Mouse (Mus musculus) brain, embryonic 18.5 days (tissue): ENCODE measurements around the gene Map3k3.
"Not testable (repeated sequence)": the region's sequence is repeated elsewhere in the genome, so short reads cannot be mapped to it uniquely, and the experiment has no call there.

ENCODE experiments used
- DNase-seq: peaks from one replicate; pipeline ENCODE4 v3.0.0-alpha.2; 2012; ENCODE audit warnings: low read depth, low spot score

The Map3k3 gene

GRCm38 (mm10) chr11:106076321-106076720 is 8.1 kb upstream of the Map3k3 start:
- peak; percentile 6 for DNase-seq

DNA sequence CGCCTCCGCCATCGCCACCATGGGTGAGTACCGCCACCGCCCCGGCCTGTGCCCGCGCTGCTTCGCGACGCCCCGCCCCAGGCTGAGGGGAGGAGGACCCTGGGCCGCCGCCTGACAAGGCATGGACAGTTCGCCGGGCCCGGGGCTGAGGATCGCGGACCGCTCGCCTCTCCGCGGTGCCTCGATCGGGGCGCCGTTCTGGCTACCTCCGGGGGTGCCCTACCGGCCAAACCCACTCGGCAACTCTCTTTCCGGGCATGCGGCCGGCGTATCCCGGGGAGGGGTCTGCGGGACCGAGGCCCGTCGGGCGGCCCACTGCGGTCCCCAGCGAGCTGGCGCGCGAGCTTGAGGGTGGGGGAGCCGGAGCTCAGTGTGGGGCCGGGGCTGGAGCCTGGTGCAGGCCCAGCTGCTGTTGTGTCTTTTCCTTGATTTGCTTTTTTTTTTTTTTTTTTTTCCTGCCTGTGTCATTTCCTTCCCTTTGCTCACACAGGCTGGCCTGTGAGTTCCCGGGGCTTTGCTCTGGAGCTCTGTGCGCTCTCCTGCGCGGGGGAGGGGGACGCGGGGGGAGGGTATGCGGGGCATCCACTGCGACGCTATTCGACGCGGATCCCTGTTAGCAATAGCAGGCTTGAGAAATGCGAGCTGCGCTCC is 623 bp downstream of the Map3k3 start:
- peak; percentile 28 for DNase-seq

DNA sequence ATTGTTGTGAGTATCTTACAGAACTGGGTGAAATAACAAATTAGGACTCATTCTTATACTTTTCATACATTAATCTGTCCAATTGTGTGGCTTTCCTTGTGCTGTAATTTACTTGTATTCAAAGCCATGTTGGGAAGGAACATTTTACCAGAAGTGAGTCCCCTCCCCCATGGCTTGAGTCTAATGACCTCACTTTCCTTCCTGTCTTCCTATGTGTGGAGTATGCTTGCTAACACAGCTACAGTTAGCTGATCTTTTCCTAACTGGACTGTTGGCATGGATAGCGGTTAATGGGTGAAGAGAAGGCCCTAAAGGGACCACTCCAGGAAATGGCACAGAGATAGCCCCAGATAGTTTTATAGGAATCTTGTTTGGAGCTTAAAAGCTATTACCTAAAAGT is 13.8 kb downstream of the Map3k3 start:
- no peak for DNase-seq

GRCm38 (mm10) chr11:106102866-106103265 is 18.5 kb downstream of the Map3k3 start:
- no peak for DNase-seq

GRCm38 (mm10) chr11:106106047-106106587 is 21.7 kb downstream of the Map3k3 start:
- DNase-seq: no peak

- DNase-seq: no peak
Measured at GRCm38 (mm10) chr11:106111688-106112087, 27.3 kb downstream of the Map3k3 start.

DNA sequence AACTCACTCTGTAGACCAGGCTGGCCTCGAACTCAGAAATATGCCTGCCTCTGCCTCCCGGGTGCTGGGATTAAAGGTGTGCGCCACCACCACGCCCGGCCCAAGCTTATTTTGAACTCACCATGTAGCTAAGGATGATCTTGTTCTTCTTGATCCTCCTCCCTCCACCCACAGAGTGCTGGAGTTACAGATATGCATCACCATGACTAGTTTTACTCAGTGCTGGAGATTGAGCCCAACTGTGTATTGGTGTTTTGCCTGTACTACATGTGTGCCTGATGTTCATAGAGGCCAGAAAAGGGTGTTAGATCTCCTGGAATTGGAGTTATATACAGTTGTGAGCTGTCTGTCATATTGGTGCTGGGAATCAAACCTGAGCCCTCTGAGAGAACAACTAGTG is 37.8 kb downstream of the Map3k3 start:
- no peak for DNase-seq

DNA sequence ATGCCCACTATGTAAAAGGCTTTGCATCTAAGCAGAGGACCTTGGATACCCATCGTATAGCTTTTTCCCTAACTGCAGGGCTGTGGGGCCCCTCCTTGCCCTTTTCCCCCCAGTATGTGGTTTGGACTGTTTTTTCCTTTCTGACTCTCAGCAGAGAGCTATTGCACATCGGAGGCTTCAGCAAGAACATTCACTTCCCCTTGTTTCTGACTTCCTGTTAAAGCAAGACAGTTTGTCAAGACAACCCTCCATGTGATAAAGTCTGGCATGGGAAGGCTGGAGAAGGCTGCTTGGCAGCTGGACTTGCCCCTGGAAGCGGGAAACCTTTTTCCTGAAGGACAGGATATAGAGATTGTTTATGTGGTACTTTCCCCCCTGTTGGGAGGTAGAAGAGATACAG is 38.3 kb downstream of the Map3k3 start:
- DNase-seq: no peak

GRCm38 (mm10) chr11:106124784-106125183 is 40.4 kb downstream of the Map3k3 start:
- DNase-seq: no peak

- DNase-seq: no peak
Measured at GRCm38 (mm10) chr11:106125827-106126226, 41.4 kb downstream of the Map3k3 start.

- DNase-seq: not testable (repeated sequence)
Measured at GRCm38 (mm10) chr11:106126727-106127373, 42.4 kb downstream of the Map3k3 start.

- no peak for DNase-seq
Measured at GRCm38 (mm10) chr11:106129477-106129876, 45.1 kb downstream of the Map3k3 start.

- DNase-seq: no peak
Measured at GRCm38 (mm10) chr11:106132516-106132915, 48.1 kb downstream of the Map3k3 start.

- no peak for DNase-seq
Measured at GRCm38 (mm10) chr11:106134580-106135528, 50.4 kb downstream of the Map3k3 start.

- DNase-seq: no peak
Measured at GRCm38 (mm10) chr11:106151219-106151618, 66.8 kb downstream of the Map3k3 start.

DNA sequence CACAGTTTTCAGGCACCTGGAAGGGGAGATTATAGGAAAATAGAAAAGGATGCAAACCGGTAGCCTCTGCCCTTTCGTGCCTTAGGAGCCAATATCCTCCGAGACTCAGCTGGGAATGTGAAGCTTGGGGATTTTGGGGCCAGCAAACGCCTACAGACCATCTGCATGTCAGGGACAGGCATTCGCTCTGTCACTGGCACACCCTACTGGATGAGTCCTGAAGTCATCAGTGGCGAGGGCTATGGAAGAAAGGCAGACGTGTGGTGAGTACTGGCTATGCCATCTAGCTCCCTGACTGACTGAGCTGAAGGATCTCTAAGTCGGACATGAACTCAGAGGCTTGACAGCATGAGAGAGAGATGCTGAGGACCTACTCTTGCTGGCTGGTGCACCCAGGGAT is 67.7 kb downstream of the Map3k3 start:
- no peak for DNase-seq

DNA sequence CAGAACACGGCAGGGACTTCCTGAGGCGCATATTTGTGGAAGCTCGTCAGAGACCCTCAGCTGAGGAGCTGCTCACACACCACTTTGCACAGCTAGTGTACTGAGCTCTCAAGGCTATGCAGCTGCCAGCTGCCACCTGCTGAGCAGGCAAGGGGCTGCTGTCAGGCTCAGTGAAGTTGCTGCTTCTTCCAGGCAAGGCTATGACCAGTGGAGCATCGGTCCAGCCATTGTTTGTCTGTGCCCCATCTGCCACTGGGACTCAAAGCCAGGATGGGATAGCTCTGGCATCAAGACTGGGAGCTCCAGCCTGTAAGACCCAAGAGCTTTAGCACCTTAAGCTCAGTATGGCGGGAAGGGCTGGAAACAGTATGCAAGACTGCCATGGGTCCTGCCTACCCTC is 69.7 kb downstream of the Map3k3 start:
- DNase-seq: no peak

DNA sequence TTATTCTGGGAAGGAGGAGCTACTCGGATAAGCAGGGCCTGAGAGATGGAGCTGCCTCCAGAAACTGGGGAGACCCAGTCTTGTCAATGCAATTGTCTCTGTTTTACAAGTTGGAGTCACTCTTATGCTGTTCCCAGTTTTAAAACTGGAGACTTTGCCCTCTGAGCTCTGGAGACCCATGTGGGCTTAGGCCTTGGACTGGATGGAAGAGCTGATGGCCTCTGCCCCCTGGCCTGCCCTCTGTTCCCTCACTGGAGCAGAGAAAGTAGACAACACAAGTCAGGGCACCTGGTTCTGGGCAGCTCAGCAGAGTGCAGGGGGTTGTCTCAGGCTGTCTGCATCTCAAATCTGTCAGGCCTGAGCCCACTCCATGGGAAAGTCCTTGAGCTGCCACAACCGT is 70.4 kb downstream of the Map3k3 start:
- no peak for DNase-seq

- DNase-seq: no peak
Measured at GRCm38 (mm10) chr11:106155761-106156160, 71.3 kb downstream of the Map3k3 start.

- DNase-seq: no peak
Measured at GRCm38 (mm10) chr11:106156257-106156656, 71.8 kb downstream of the Map3k3 start.

- no peak for DNase-seq
Measured at GRCm38 (mm10) chr11:106157154-106157553, 72.7 kb downstream of the Map3k3 start.
